Comparison of ENCODE assay signal across 7 mouse cellular contexts in the genomic region with DNA sequence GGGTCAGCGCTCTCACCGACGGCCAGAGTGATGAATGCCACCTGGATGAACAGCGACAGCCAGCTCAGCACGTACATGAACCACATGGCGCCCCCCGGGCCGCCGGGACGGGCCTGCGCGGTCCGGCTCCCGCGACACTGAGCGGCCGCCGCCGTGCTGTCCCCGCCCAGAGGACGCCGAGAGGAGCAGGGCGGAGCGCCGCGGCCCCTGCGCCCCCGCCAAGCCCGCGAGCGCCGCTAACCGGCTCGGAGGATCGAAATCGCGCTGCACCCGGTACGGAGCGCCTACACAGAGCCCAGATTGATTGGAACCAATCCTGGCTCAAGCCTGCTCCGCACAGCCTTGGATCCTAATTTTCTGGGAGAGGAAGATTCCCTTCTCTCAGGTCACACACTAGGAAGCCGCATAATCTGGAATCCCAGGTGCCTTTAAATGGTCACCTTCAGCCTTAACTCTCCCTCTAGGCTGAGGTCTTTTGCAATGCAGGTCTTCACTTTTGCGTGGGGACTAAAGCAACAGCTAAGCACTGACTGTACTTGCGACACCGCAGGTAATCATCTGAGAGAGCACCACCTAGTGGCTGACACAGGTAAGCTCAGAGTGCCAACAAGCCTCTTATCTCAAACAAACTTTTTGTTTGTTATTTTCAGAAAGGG. TPM values are rescaled to one million over a fixed set of nuclear protein-coding genes. Genes with fewer than 3 reads are reported as not detected.
A peak's percentile ranks its signal among the peaks of the same experiment; 100 is the strongest.
DNase-seq lines count a peak whose midpoint lies in the region; ATAC-seq lines count a peak whose summit lies in the region.

TSS of gene Tex261 (minus strand) at position 176 of the 656 bp plus-strand sequence.

- 0% methylated on average over 45 of the region's 45 CpGs for WGBS in intestine, embryonic 16.5 days
- WGBS in midbrain, embryonic 11.5 days, result under 1% methylated on average over 45 of the region's 45 CpGs

- peak within 1 kb of the TSS; percentile 99 for H3K9ac ChIP-seq in intestine, embryonic 16.5 days (ENCODE audit: low read depth, low read length)
- H3K9ac ChIP-seq in midbrain, embryonic 11.5 days (ENCODE audit: low read length), result peak within 1 kb of the TSS; percentile 95

- peaks cover 10% of the 10 kb centered on the region for H3K4me1 ChIP-seq in intestine, embryonic 16.5 days (ENCODE audit: control insufficient read depth, insufficient read depth, low read length)
- peaks cover 14% of the 10 kb centered on the region for H3K4me1 ChIP-seq in midbrain, embryonic 11.5 days (ENCODE audit: control insufficient read depth, insufficient read depth, low read length)

- H3K27me3 ChIP-seq in intestine, embryonic 16.5 days (replicated peaks; ENCODE audit: control insufficient read depth, insufficient read depth, low read length), result no peaks in the 10 kb centered on the region
- H3K27me3 ChIP-seq in midbrain, embryonic 11.5 days (ENCODE audit: control insufficient read depth, insufficient read depth, low read length), result no peaks in the 10 kb centered on the region

- DNase-seq in adrenal gland, adult 8-10 months, result peak; percentile 87
- peak; percentile 95 for DNase-seq in embryo, embryonic 9.5 days (ENCODE audit: extremely low spot score)
- peak; percentile 90 to 92 for DNase-seq in gastrocnemius, postnatal 4 days (ENCODE audit: low spot score in 2 of 2)
- peak; percentile 90 to 93 for DNase-seq in left cerebral cortex, postnatal 36 days (ENCODE audit: low spot score in 2 of 2)
- DNase-seq in midbrain, embryonic 11.5 days (ENCODE audit: low spot score, missing footprints), result peak; percentile 99
- peak; percentile 78 for DNase-seq in skeletal muscle tissue, adult 2 months (ENCODE audit: low read depth, low spot score)

- peak within 1 kb of the TSS; percentile 100 for H3K4me3 ChIP-seq in intestine, embryonic 16.5 days (ENCODE audit: low read length)
- peak within 1 kb of the TSS; percentile 94 for H3K4me3 ChIP-seq in midbrain, embryonic 11.5 days (ENCODE audit: low read depth, low read length)

- peaks cover 3% of the 10 kb centered on the region; the same call in 1 of the 2 replicates for H3K36me3 ChIP-seq in intestine, embryonic 16.5 days (ENCODE audit: control insufficient read depth, insufficient read depth, low read length)
- no peaks in the 10 kb centered on the region for H3K36me3 ChIP-seq in midbrain, embryonic 11.5 days (ENCODE audit: control insufficient read depth, insufficient read depth, low read length)

- H3K27ac ChIP-seq in intestine, embryonic 16.5 days (ENCODE audit: low read length), result peak within 1 kb of the TSS; percentile 94
- H3K27ac ChIP-seq in midbrain, embryonic 11.5 days (ENCODE audit: low read depth, low read length), result no peak within 1 kb of the TSS

- intact Hi-C loops in left cerebral cortex, postnatal 36 days (cut with DNase I), result no loop called here

- ATAC-seq in intestine, embryonic 16.5 days, result peak; percentile 96
- peak; percentile 96 for ATAC-seq in midbrain, embryonic 11.5 days (ENCODE audit: low FRiP score)

- peak within 1 kb of the TSS; percentile 87 for H3K4me2 ChIP-seq in intestine, embryonic 16.5 days (ENCODE audit: low read depth, low read length)
- peak within 1 kb of the TSS; percentile 90 for H3K4me2 ChIP-seq in midbrain, embryonic 11.5 days

- no peaks in the 10 kb centered on the region for H3K9me3 ChIP-seq in intestine, embryonic 16.5 days (ENCODE audit: control insufficient read depth, low read length)
- no peaks in the 10 kb centered on the region for H3K9me3 ChIP-seq in midbrain, embryonic 11.5 days (ENCODE audit: control insufficient read depth, low read length)

RNA-seq across cellular contexts. Expression of gene Tex261, which starts in this region (rescaled TPM):
- total RNA-seq in adrenal gland, adult 8-10 months (2022), result 100 to 1,000 TPM; 121 to 139 (median 124) TPM
- 10 to 100 TPM; 48.6 to 53.3 TPM for total RNA-seq in gastrocnemius, postnatal 4 days (2021)
- 83.3 and 88.5 TPM in 2 replicates for polyA plus RNA-seq in intestine, embryonic 16.5 days (2015; fragmentation: Nextera tagmentation; extraction: Ambion mirVana)
- total RNA-seq in left cerebral cortex, postnatal 36 days (2021), result 10 to 100 TPM; 47.0 to 47.9 TPM
- 49.0 and 56.9 TPM in 2 replicates for polyA plus RNA-seq in midbrain, embryonic 11.5 days (2014; fragmentation: Nextera tagmentation; extraction: Ambion mirVana)
